Mouse (Mus musculus): ENCODE measurements around the gene Hectd2.

- TF ChIP-seq CTCF (IDR thresholded peaks at IDR 0.05; ENCODE audit: control insufficient read depth, insufficient read depth, insufficient read length) (no peak), MYOD1 (IDR thresholded peaks at IDR 0.05; ENCODE audit: control insufficient read depth, insufficient read length, low read depth) (no peak), FOSL1 (IDR thresholded peaks at IDR 0.05; ENCODE audit: insufficient read depth, low read length, poor library complexity, severe bottlenecking) (no peak), MAX (IDR thresholded peaks at IDR 0.05) (no peak), USF1 (IDR thresholded peaks at IDR 0.05; ENCODE audit: low read depth) (no peak), MYOG (IDR thresholded peaks at IDR 0.05; ENCODE audit: control insufficient read depth, extremely low read depth, insufficient read length) (no peak), CEBPB (IDR thresholded peaks at IDR 0.05; ENCODE audit: low read depth) (no peak)
Measured at GRCm38 (mm10) chr19:36534011-36534765, 20.3 kb upstream of the Hectd2 start.

Data from C2C12 (cell line).